Mouse (Mus musculus) megakaryocyte, embryonic 14.5 days (primary cell): ENCODE measurements around the gene Kirrel2.

ENCODE experiments used
- FLI1 ChIP-seq: IDR thresholded peaks from 2 replicates; pipeline ENCODE4 v1.6.1; 2012; ENCODE audit warnings: low read length, inconsistent platforms, mixed read lengths
- GATA1 ChIP-seq: IDR thresholded peaks from 3 replicates; pipeline ENCODE4 v1.6.1; 2012; ENCODE audit warnings: mixed read lengths, low read length, inconsistent platforms, borderline replicate concordance

GRCm38 (mm10) chr7:30411023-30411422 is 46.5 kb downstream of the Kirrel2 start:
- TF ChIP-seq FLI1 (no peak), GATA1 (no peak)
